Mouse (Mus musculus) liver, embryonic 14.5 days (tissue): ENCODE measurements at regions not wholly inside any gene's neighbourhood (a gene's known extent, or its start where the extent isn't known, plus 50 kb on each side); places are given as distances from the start of the nearest gene placed in this dataset.

Experiments
- CTCF ChIP-seq: IDR thresholded peaks from 2 replicates; pipeline ENCODE4 v1.5.1; 2016; ENCODE audit warnings: antibody characterized with exemption, low read depth, control low read depth
- EP300 ChIP-seq: IDR thresholded peaks from 2 replicates; pipeline ENCODE4 v1.6.1; 2016; ENCODE audit warnings: antibody characterized with exemption, low read depth

DNA sequence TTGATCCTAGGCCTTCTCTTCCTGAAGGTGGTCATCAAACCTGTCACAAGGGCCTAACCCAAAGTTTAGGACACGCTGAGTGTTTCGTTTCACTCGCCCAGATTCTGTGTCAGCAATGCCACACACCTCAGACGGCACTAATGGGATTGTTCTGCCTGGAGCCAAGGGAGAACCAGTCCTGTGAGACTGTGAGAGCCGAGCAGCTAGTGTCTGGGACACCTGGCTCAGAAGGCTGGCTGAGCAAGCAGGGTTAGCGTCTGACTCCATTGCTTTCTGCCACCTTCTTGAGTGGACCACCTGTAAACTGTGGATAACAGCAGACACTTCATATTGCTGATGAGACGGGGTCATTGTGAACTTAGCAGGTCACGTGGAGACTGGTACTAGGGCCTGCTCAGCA, 160.0 kb downstream of the Fam43a start:
- TF ChIP-seq CTCF (no peak), EP300 (no peak)
